Mouse (Mus musculus) layer of hippocampus, adult 9-10 months (tissue): Measurements from ENCODE around the gene Gja10.

Source experiments
- DNase-seq: peaks from one replicate; pipeline ENCODE4 v3.0.0; 2022; ENCODE audit warnings: low spot score

Gja10 gene

GRCm38 (mm10) chr4:32560724-32561554 is 41.6 kb downstream of the Gja10 start:
- no peak for DNase-seq

DNA sequence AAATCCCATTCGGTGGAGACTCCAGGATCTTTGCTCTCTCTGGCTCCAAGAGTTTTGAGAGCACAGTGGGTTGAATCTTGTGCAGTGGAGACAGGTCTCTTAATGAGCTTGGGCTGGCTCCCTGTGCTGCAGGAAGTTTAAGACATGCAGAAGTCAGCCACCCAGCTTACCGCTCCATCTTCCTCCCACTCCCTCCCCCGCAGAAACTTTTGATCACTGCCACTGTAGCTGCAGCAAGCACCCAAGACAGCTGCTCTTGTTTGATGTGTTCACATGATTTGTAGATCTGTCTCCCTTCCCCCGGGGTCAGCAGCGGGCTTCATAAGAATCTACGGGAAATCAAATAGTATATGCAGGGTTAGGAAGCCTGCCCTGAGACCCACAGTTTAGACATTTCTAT is 42.3 kb downstream of the Gja10 start:
- no peak for DNase-seq

GRCm38 (mm10) chr4:32555506-32555905 is 47.1 kb downstream of the Gja10 start:
- DNase-seq: no peak

DNA sequence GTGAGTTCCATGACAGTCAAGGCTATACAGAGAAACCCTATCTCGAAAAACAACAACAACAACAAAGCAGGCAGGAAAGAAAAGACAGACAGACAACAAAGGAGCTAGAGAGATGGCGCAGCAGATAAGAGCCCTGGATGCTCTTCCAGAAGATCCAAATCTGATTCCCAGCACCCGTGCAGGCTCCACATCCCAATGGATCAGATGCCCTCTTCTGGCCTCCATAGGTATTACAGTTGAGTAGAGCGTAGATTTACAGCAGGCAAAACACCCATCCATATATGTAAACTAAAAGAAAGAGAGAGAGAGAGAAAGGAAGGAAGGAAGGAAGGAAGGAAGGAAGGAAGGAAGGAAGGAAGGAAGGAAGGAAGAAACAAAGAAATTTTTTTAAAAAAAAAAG is 51.2 kb downstream of the Gja10 start:
- DNase-seq: no peak

- DNase-seq: no peak
These were observed 53.4 kb downstream of the Gja10 start for GRCm38 (mm10) chr4:32549150-32549549.
